Mouse (Mus musculus): Measurements from ENCODE around the gene Ltbp4. TPM values are rescaled to one million over a fixed set of nuclear protein-coding genes. Genes with fewer than 3 reads are reported as not detected.

The Ltbp4 gene
- polyA plus RNA-seq, 1 experiment from 2014 or later = 55.1 TPM

- H3K27me3 ChIP-seq (ENCODE audit: control insufficient read depth, insufficient read depth, low read length) = no peaks in the 10 kb centered on the region
- H3K4me3 ChIP-seq (ENCODE audit: control insufficient read depth in 1 of 2, insufficient read depth in 1 of 2, low read depth in 1 of 2, low read length in 2 of 2) = no peak overlapping the region
- H3K27ac ChIP-seq (replicated peaks in 1 of 2; ENCODE audit: control insufficient read depth in 1 of 2, insufficient read depth in 1 of 2, low read depth in 2 of 2, low read length in 2 of 2) = no peak overlapping the region
- H3K36me3 ChIP-seq (ENCODE audit: control insufficient read depth, insufficient read depth, low read length) = peaks cover 28% of the 10 kb centered on the region
- no peak for ATAC-seq (ENCODE audit: insufficient number of reproducible peaks, insufficient read depth, low FRiP score, low read depth)
- H3K4me2 ChIP-seq (ENCODE audit: low read length) = no peak overlapping the region
- no peak overlapping the region for H3K9ac ChIP-seq (ENCODE audit: low read length)
- WGBS = 52% methylated on average over 7 of the region's 7 CpGs
- H3K4me1 ChIP-seq (ENCODE audit: control insufficient read depth in 2 of 2, insufficient read depth in 2 of 2, low read length in 2 of 2) = peaks cover 0 to 2% of the 10 kb centered on the region in 2 experiments; a peak in 1 of 4 replicates
- peaks cover 16% of the 10 kb centered on the region; the same call in 1 of the 2 replicates for H3K9me3 ChIP-seq (ENCODE audit: control insufficient read depth, low read length)
These were observed 21.5 kb downstream of the Ltbp4 start for GRCm38 (mm10) chr7:27315958-27316357.

DNA sequence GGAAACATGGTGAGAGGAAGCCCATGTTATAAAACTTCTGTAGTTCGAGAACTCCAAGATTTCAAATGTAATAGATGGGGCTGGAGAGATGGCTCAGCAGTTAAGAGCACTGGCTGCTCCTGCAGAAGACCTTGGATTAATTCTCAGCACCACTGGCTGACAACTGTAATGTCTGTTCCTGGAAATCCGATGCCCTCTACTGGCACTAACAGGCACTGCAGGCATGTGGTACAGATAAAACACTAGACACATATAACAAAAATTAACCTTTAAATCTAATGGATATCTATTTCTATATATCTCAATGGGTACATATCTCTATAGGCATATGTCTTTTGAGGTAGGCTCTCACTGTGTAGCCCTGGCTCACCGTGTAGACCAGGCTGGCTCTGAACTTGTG lies 23.1 kb downstream of the Ltbp4 start:
- H3K4me3 ChIP-seq (ENCODE audit: control insufficient read depth in 1 of 2, insufficient read depth in 1 of 2, low read depth in 1 of 2, low read length in 2 of 2) = no peak overlapping the region
- H3K27ac ChIP-seq (replicated peaks in 1 of 2; ENCODE audit: control insufficient read depth in 1 of 2, insufficient read depth in 1 of 2, low read depth in 2 of 2, low read length in 2 of 2) = no peak overlapping the region
- WGBS = 87% methylated on average over 3 of the region's 3 CpGs
- no peak overlapping the region for H3K9ac ChIP-seq (ENCODE audit: low read length)
- no peak for ATAC-seq (ENCODE audit: insufficient number of reproducible peaks, insufficient read depth, low FRiP score, low read depth)
- H3K27me3 ChIP-seq (ENCODE audit: control insufficient read depth, insufficient read depth, low read length) = peaks cover 2% of the 10 kb centered on the region; the same call in 1 of the 2 replicates
- H3K9me3 ChIP-seq (ENCODE audit: control insufficient read depth, low read length) = peaks cover 16% of the 10 kb centered on the region; the same call in 1 of the 2 replicates
- peaks cover 3 to 14% of the 10 kb centered on the region in 2 experiments for H3K4me1 ChIP-seq (ENCODE audit: control insufficient read depth in 2 of 2, insufficient read depth in 2 of 2, low read length in 2 of 2)
- no peak overlapping the region for H3K4me2 ChIP-seq (ENCODE audit: low read length)
- H3K36me3 ChIP-seq (ENCODE audit: control insufficient read depth, insufficient read depth, low read length) = peaks cover 28% of the 10 kb centered on the region

- Histone ChIP-seq H3K4me1 (ENCODE audit: control insufficient read depth in 2 of 2, insufficient read depth in 2 of 2, low read length in 2 of 2) (peaks cover 8 to 19% of the 10 kb centered on the region in 2 experiments), H3K27me3 (ENCODE audit: control insufficient read depth, insufficient read depth, low read length) (peaks cover 10% of the 10 kb centered on the region), H3K9ac (ENCODE audit: low read length) (no peak overlapping the region), H3K36me3 (ENCODE audit: control insufficient read depth, insufficient read depth, low read length) (peaks cover 21% of the 10 kb centered on the region), H3K4me3 (ENCODE audit: control insufficient read depth in 1 of 2, insufficient read depth in 1 of 2, low read depth in 1 of 2, low read length in 2 of 2) (no peak overlapping the region), H3K27ac (replicated peaks in 1 of 2; ENCODE audit: control insufficient read depth in 1 of 2, insufficient read depth in 1 of 2, low read depth in 2 of 2, low read length in 2 of 2) (no peak overlapping the region), H3K4me2 (ENCODE audit: low read length) (no peak overlapping the region), H3K9me3 (ENCODE audit: control insufficient read depth, low read length) (peaks cover 16% of the 10 kb centered on the region; the same call in 1 of the 2 replicates)
- ATAC-seq (ENCODE audit: insufficient number of reproducible peaks, insufficient read depth, low FRiP score, low read depth) = no peak
- WGBS = 87% methylated on average over 12 of the region's 12 CpGs
These were observed 25.7 kb downstream of the Ltbp4 start for GRCm38 (mm10) chr7:27311651-27312284.

DNA sequence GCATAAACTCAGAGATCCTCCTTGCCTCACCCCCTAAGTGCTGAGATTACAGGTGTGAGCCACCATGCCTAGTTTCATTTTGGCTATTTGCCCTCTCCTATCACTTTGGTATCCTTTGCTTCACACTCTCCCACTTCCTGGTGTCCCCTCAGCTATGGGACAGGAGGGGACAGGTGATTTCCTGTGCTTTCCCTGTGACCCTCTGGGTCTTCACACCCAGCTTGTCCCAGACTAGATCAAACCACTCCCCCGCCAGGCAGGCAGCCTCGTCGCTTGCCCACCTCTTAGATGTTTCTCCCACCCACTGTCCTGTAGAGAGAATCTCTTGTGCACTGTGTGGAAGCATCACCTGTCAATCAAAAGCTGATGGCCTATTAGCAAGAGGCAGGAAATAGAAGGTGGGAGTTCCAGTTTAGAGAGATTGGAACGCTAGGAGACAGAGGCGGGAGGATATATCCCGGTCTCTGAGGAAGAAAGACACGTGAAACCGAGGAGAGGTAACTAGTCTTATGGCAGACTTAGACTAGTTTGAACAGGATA lies 26.4 kb downstream of the Ltbp4 start:
- Histone ChIP-seq H3K9me3 (ENCODE audit: control insufficient read depth, low read length) (peaks cover 16% of the 10 kb centered on the region; the same call in 1 of the 2 replicates), H3K4me1 (ENCODE audit: control insufficient read depth in 2 of 2, insufficient read depth in 2 of 2, low read length in 2 of 2) (peaks cover 8 to 19% of the 10 kb centered on the region in 2 experiments), H3K27ac (replicated peaks in 1 of 2; ENCODE audit: control insufficient read depth in 1 of 2, insufficient read depth in 1 of 2, low read depth in 2 of 2, low read length in 2 of 2) (no peak overlapping the region), H3K4me3 (ENCODE audit: control insufficient read depth in 1 of 2, insufficient read depth in 1 of 2, low read depth in 1 of 2, low read length in 2 of 2) (no peak overlapping the region), H3K36me3 (ENCODE audit: control insufficient read depth, insufficient read depth, low read length) (peaks cover 28% of the 10 kb centered on the region), H3K27me3 (ENCODE audit: control insufficient read depth, insufficient read depth, low read length) (peaks cover 15% of the 10 kb centered on the region), H3K9ac (ENCODE audit: low read length) (no peak overlapping the region), H3K4me2 (ENCODE audit: low read length) (peak overlapping the region; percentile 66)
- WGBS = 38% methylated on average over 8 of the region's 8 CpGs
- no peak for ATAC-seq (ENCODE audit: insufficient number of reproducible peaks, insufficient read depth, low FRiP score, low read depth)

DNA sequence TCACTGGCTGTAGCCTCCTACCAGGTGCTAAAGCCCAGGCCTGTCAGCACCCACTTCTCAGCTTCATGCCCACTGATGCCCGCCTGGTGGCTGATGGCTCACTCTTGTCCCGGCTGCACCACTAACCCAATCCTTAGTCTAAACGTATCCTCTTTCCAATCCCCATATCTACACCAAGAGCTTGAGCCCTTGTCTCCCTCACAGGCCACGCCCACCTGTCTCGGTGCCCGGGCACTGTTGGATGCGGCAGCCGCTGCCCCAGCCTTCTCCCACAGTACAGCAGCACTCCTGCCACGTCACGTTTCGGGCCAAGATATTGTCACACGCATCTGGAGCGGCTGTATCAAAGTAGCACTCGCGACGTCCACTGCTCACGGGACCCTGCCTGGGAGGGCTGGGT lies 27.2 kb downstream of the Ltbp4 start:
- H3K27me3 ChIP-seq (ENCODE audit: control insufficient read depth, insufficient read depth, low read length) = peaks cover 19% of the 10 kb centered on the region
- 6% methylated on average over 17 of the region's 17 CpGs for WGBS
- H3K9ac ChIP-seq (ENCODE audit: low read length) = peak overlapping the region; percentile 31; the same call in 1 of the 2 replicates
- peaks cover 16% of the 10 kb centered on the region; the same call in 1 of the 2 replicates for H3K9me3 ChIP-seq (ENCODE audit: control insufficient read depth, low read length)
- peak overlapping the region; percentile 23 to 25 for H3K4me3 ChIP-seq (ENCODE audit: control insufficient read depth in 1 of 2, insufficient read depth in 1 of 2, low read depth in 1 of 2, low read length in 2 of 2)
- H3K36me3 ChIP-seq (ENCODE audit: control insufficient read depth, insufficient read depth, low read length) = peaks cover 32% of the 10 kb centered on the region
- peak overlapping the region; percentile 66 for H3K4me2 ChIP-seq (ENCODE audit: low read length)
- ATAC-seq (ENCODE audit: insufficient number of reproducible peaks, insufficient read depth, low FRiP score, low read depth) = peak; percentile 51
- H3K4me1 ChIP-seq (ENCODE audit: control insufficient read depth in 2 of 2, insufficient read depth in 2 of 2, low read length in 2 of 2) = peaks cover 8 to 19% of the 10 kb centered on the region in 2 experiments
- H3K27ac ChIP-seq (replicated peaks in 1 of 2; ENCODE audit: control insufficient read depth in 1 of 2, insufficient read depth in 1 of 2, low read depth in 2 of 2, low read length in 2 of 2) = no peak overlapping the region

GRCm38 (mm10) chr7:27309832-27310231 lies 27.7 kb downstream of the Ltbp4 start:
- no peak for ATAC-seq (ENCODE audit: insufficient number of reproducible peaks, insufficient read depth, low FRiP score, low read depth)
- 30% methylated on average over 3 of the region's 3 CpGs for WGBS
- H3K27me3 ChIP-seq (ENCODE audit: control insufficient read depth, insufficient read depth, low read length) = peaks cover 19% of the 10 kb centered on the region
- H3K4me3 ChIP-seq (ENCODE audit: control insufficient read depth in 1 of 2, insufficient read depth in 1 of 2, low read depth in 1 of 2, low read length in 2 of 2) = no peak overlapping the region
- H3K9ac ChIP-seq (ENCODE audit: low read length) = no peak overlapping the region
- peak overlapping the region; percentile 66 for H3K4me2 ChIP-seq (ENCODE audit: low read length)
- no peak overlapping the region for H3K27ac ChIP-seq (replicated peaks in 1 of 2; ENCODE audit: control insufficient read depth in 1 of 2, insufficient read depth in 1 of 2, low read depth in 2 of 2, low read length in 2 of 2)
- H3K9me3 ChIP-seq (ENCODE audit: control insufficient read depth, low read length) = peaks cover 16% of the 10 kb centered on the region; the same call in 1 of the 2 replicates
- H3K36me3 ChIP-seq (ENCODE audit: control insufficient read depth, insufficient read depth, low read length) = peaks cover 35% of the 10 kb centered on the region
- peaks cover 8 to 19% of the 10 kb centered on the region in 2 experiments for H3K4me1 ChIP-seq (ENCODE audit: control insufficient read depth in 2 of 2, insufficient read depth in 2 of 2, low read length in 2 of 2)

GRCm38 (mm10) chr7:27308821-27309549 lies 28.5 kb downstream of the Ltbp4 start:
- no peak overlapping the region for H3K9ac ChIP-seq (ENCODE audit: low read length)
- peaks cover 8 to 19% of the 10 kb centered on the region in 2 experiments for H3K4me1 ChIP-seq (ENCODE audit: control insufficient read depth in 2 of 2, insufficient read depth in 2 of 2, low read length in 2 of 2)
- H3K27ac ChIP-seq (replicated peaks in 1 of 2; ENCODE audit: control insufficient read depth in 1 of 2, insufficient read depth in 1 of 2, low read depth in 2 of 2, low read length in 2 of 2) = no peak overlapping the region
- H3K27me3 ChIP-seq (ENCODE audit: control insufficient read depth, insufficient read depth, low read length) = peaks cover 23% of the 10 kb centered on the region
- peaks cover 10% of the 10 kb centered on the region; the same call in 1 of the 2 replicates for H3K9me3 ChIP-seq (ENCODE audit: control insufficient read depth, low read length)
- peaks cover 33% of the 10 kb centered on the region for H3K36me3 ChIP-seq (ENCODE audit: control insufficient read depth, insufficient read depth, low read length)
- no peak for ATAC-seq (ENCODE audit: insufficient number of reproducible peaks, insufficient read depth, low FRiP score, low read depth)
- H3K4me2 ChIP-seq (ENCODE audit: low read length) = peak overlapping the region; percentile 62
- peak overlapping the region; percentile 25 to 29; a peak in 3 of 4 replicates for H3K4me3 ChIP-seq (ENCODE audit: control insufficient read depth in 1 of 2, insufficient read depth in 1 of 2, low read depth in 1 of 2, low read length in 2 of 2)
- WGBS = 10% methylated on average over 28 of the region's 28 CpGs

Measured in heart, embryonic 14.5 days (tissue).